Mouse (Mus musculus) skeletal muscle tissue, adult 2 months (tissue): Measurements from ENCODE around the gene Ssh2.
"Not testable (repeated sequence)": the region's sequence is repeated elsewhere in the genome, so short reads cannot be mapped to it uniquely, and the experiment has no call there.

Experiments used
- DNase-seq: peaks from one replicate; pipeline ENCODE4 v3.0.0-alpha.2; 2012; ENCODE audit warnings: low read depth, low spot score

Ssh2 gene

GRCm38 (mm10) chr11:77348142-77348741 lies 132.2 kb downstream of the Ssh2 start:
- DNase-seq, result peak; percentile 81

GRCm38 (mm10) chr11:77348985-77349384 lies 132.9 kb downstream of the Ssh2 start:
- no peak for DNase-seq

GRCm38 (mm10) chr11:77349698-77350097 lies 133.6 kb downstream of the Ssh2 start:
- DNase-seq, result no peak

- DNase-seq, result no peak
Measured at GRCm38 (mm10) chr11:77355055-77355454, 139.0 kb downstream of the Ssh2 start.

- no peak for DNase-seq
Measured at GRCm38 (mm10) chr11:77357839-77358238, 141.8 kb downstream of the Ssh2 start.

GRCm38 (mm10) chr11:77363476-77363875 lies 147.4 kb downstream of the Ssh2 start:
- no peak for DNase-seq

- DNase-seq, result no peak
Measured at GRCm38 (mm10) chr11:77364376-77364775, 148.3 kb downstream of the Ssh2 start.

GRCm38 (mm10) chr11:77365706-77366386 lies 149.8 kb downstream of the Ssh2 start:
- peak; percentile 64 for DNase-seq

GRCm38 (mm10) chr11:77367541-77368270 lies 151.6 kb downstream of the Ssh2 start:
- DNase-seq, result no peak

- no peak for DNase-seq
Measured at GRCm38 (mm10) chr11:77369188-77369840, 153.2 kb downstream of the Ssh2 start.

- no peak for DNase-seq
Measured at GRCm38 (mm10) chr11:77369841-77370191, 153.7 kb downstream of the Ssh2 start.

- no peak for DNase-seq
Measured at GRCm38 (mm10) chr11:77371088-77371487, 155.0 kb downstream of the Ssh2 start.

- no peak for DNase-seq
Measured at GRCm38 (mm10) chr11:77371696-77372095, 155.6 kb downstream of the Ssh2 start.

- DNase-seq, result peak; percentile 72
Measured at GRCm38 (mm10) chr11:77372196-77372904, 156.3 kb downstream of the Ssh2 start.

GRCm38 (mm10) chr11:77378622-77379021 lies 162.5 kb downstream of the Ssh2 start:
- no peak for DNase-seq

- DNase-seq, result no peak
Measured at GRCm38 (mm10) chr11:77381174-77381573, 165.1 kb downstream of the Ssh2 start.

- no peak for DNase-seq
Measured at GRCm38 (mm10) chr11:77384151-77384550, 168.1 kb downstream of the Ssh2 start.

- peak; percentile 76 for DNase-seq
Measured at GRCm38 (mm10) chr11:77385706-77386690, 169.9 kb downstream of the Ssh2 start.

- DNase-seq, result not testable (repeated sequence)
Measured at GRCm38 (mm10) chr11:77388197-77388596, 172.1 kb downstream of the Ssh2 start.

- DNase-seq, result no peak
Measured at GRCm38 (mm10) chr11:77395539-77395938, 179.5 kb downstream of the Ssh2 start.
